ENCODE assay signal across 11 mouse cellular contexts in the genomic region with DNA sequence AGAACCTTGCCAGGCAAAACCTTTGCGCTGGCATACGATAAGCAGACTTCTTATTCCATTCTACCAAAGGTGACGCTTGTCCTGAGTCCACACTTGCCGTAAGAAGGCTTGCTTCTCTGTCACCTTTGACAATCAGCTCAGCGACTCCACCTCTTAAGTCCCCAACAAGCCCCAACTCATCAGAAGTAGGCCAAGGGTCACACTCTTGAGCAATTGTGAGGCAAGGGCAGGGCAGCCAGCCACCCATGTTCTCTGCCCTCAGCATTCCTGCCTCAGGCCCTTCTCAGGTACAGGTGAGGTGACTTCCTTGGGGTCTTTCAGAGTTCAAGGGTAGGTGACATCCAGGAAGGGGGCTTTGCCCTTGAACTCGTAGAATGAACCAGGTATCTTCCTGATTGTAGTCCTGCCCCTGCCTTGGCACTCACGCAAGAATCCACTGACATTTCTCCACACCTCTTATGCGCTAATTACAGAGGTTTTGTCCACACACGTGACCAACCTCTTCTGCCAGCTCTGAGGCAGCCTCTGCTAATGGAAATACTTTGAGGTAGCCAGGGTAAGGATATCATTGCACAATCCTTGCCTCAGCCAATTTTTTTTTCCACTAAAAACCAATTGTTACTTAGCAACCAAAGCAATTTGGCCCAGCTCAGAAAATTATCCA. TPM values are rescaled to one million over a fixed set of nuclear protein-coding genes. Genes with fewer than 3 reads are reported as not detected.
A peak's percentile ranks its signal among the peaks of the same experiment; 100 is the strongest.
DNase-seq lines count a peak whose midpoint lies in the region; ATAC-seq lines count a peak whose summit lies in the region.
"Had no signal": no experiment of that assay in that cellular context is flagged by ENCODE, and none has a peak within 500 bp of the region (broad histone marks: within the 10 kb centered on the region; RNA-seq: fewer than 3 reads in every experiment).

No protein-coding gene starts in this region.

- H3K9me3 ChIP-seq in heart, embryonic 11.5 days (replicated peaks; ENCODE audit: control insufficient read depth, low read length) = no peaks in the 10 kb centered on the region
- H3K9me3 ChIP-seq: G1E; midbrain, embryonic 10.5 days had no signal

- H3K9ac ChIP-seq in heart, embryonic 11.5 days (ENCODE audit: low read depth, low read length) = no peak overlapping the region

- peak; percentile 62 to 72 for DNase-seq in heart, adult 18-20 months
- DNase-seq in urinary bladder, postnatal 14 days (ENCODE audit: low spot score) = peak; percentile 76
- DNase-seq in urinary bladder, postnatal 4 days (ENCODE audit: low spot score in 2 of 2) = no peak
- peak; percentile 86 to 88 for DNase-seq in lung, adult 18-20 months
- peak; percentile 59 for DNase-seq in yolk sac, embryonic 10.5 days (ENCODE audit: low spot score)
- DNase-seq in frontal cortex, postnatal 36 days (ENCODE audit: low spot score in 2 of 2) = no peak
- DNase-seq in layer of hippocampus, postnatal 25 days (ENCODE audit: extremely low spot score in 1 of 2, low spot score in 1 of 2) = no peak

- ATAC-seq in heart, embryonic 11.5 days (replicated peaks; ENCODE audit: insufficient number of reproducible peaks, low FRiP score, low TSS enrichment) = no peak

- 81% methylated on average over 9 of the region's 9 CpGs for WGBS in heart, embryonic 11.5 days (ENCODE audit: insufficient replicate concordance)

- H3K36me3 ChIP-seq in heart, embryonic 11.5 days (ENCODE audit: control insufficient read depth, insufficient read depth, low read length) = no peaks in the 10 kb centered on the region
- H3K36me3 ChIP-seq: G1E; midbrain, embryonic 10.5 days had no signal

- no peaks in the 10 kb centered on the region for H3K27me3 ChIP-seq in heart, embryonic 11.5 days (ENCODE audit: control insufficient read depth, insufficient read depth, low read length)

- no peak overlapping the region for H3K4me2 ChIP-seq in heart, embryonic 11.5 days

- H3K4me1 ChIP-seq in heart, embryonic 11.5 days (ENCODE audit: control insufficient read depth, insufficient read depth, low read length) = no peaks in the 10 kb centered on the region
- H3K4me1 ChIP-seq: midbrain, embryonic 10.5 days had no signal

- H3K4me3 ChIP-seq in heart, embryonic 11.5 days (ENCODE audit: low read depth, low read length) = no peak overlapping the region
- H3K4me3 ChIP-seq: erythroblast, embryonic 14.5 days; midbrain, embryonic 10.5 days had no signal

- no peak overlapping the region for H3K27ac ChIP-seq in heart, embryonic 11.5 days (ENCODE audit: low read depth, low read length)
- H3K27ac ChIP-seq: midbrain, embryonic 10.5 days had no signal

RNA-seq across cellular contexts. Expression of a gene that starts 20.9 kb away (rescaled TPM):
- total RNA-seq in heart, adult 18-20 months (2021) = 10 to 100 TPM; 13.4 to 14.1 TPM
- 30.1 and 31.5 TPM in 2 replicates for polyA plus RNA-seq in heart, embryonic 11.5 days (2014; fragmentation: Nextera tagmentation; extraction: Ambion mirVana)
- total RNA-seq in layer of hippocampus, postnatal 25 days (2021) = 10 to 100 TPM; 31.5 to 35.7 TPM

RNA-seq across cellular contexts. Expression of a gene that starts 21.2 kb away (rescaled TPM):
- total RNA-seq in heart, adult 18-20 months (2021) = 1 to 10 TPM; 3.9 to 4.7 TPM
- 1.7 and 2.0 TPM in 2 replicates for polyA plus RNA-seq in heart, embryonic 11.5 days (2014; fragmentation: Nextera tagmentation; extraction: Ambion mirVana)
- total RNA-seq in layer of hippocampus, postnatal 25 days (2021) = 1 to 10 TPM; 2.8 to 3.1 TPM

Comparison
In these comparisons a context has a peak if more than half of its experiments do, and no peak if none do; other contexts are left out.
1. DNase-seq: peak in heart, adult 18-20 months (2 of 2), urinary bladder, postnatal 14 days (single experiment), lung, adult 18-20 months (2 of 2) and yolk sac, embryonic 10.5 days (single experiment); none in urinary bladder, postnatal 4 days (0 of 2), frontal cortex, postnatal 36 days (0 of 2) and layer of hippocampus, postnatal 25 days (0 of 2).